Mouse (Mus musculus) spleen, adult 2 months (tissue): ENCODE data around the gene Cript.
A peak's percentile ranks its signal among the peaks of the same experiment; 100 is the strongest.

ENCODE experiments used
- CTCF ChIP-seq: fragments of 200-500 bp; IDR thresholded peaks from 2 replicates; pipeline ENCODE4 v1.5.1; 2011; ENCODE audit warnings: mild to moderate bottlenecking, inconsistent platforms; ENCODE audit not compliant: insufficient read depth, insufficient read length, insufficient replicate concordance; ENCODE audit errors: extremely low read depth
- POLR2A ChIP-seq: fragments of 200-500 bp; IDR thresholded peaks from 2 replicates; pipeline ENCODE4 v1.6.1; 2011; ENCODE audit warnings: low read depth, low read length, inconsistent platforms

DNA sequence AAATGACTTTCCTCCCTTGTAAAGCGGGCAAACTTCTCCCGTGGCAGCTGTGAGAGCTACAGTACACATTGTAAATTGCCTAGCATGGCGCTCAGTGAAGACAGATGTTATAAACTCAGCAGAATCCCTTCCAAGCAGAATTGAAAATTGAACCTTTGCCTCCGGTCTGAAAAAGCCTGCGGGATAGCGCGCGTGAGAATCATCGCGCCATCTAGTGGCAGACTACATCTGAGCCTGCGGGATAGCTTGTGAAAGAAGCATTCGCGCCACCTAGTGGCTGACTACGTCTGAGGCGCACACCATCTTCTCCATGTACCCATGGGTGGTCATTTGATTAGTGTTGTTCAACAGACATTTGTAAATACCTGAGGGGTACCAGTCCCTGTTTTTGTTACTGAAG lies 19.0 kb downstream of the Cript start:
- peak; percentile 100 for TF ChIP-seq CTCF
- no peak for TF ChIP-seq POLR2A
